Mouse (Mus musculus): ENCODE measurements around the gene Jdp2.

GRCm38 (mm10) chr12:85637932-85638331, 39.1 kb downstream of the Jdp2 start:
- TF ChIP-seq GATA1 (IDR thresholded peaks at IDR 0.05; ENCODE audit: borderline replicate concordance, low read length) = no peak
- TF ChIP-seq FLI1 (IDR thresholded peaks at IDR 0.05; ENCODE audit: low read length) = no peak
